Mouse (Mus musculus) adrenal gland, adult 18-20 months (tissue): ENCODE results near the gene S100a6. TPM values are rescaled to one million over a fixed set of nuclear protein-coding genes. Genes with fewer than 3 reads are reported as not detected.

Experiments used
- DNase-seq, 2 experiments: peaks; one replicate each; pipeline ENCODE4 v3.0.0; 2021 to 2022; ENCODE audit warnings: low spot score in 2 of 2
- total RNA-seq, 2 experiments: library from RNA; stranded (reverse); gene quantifications; 1 replicate in 1 of 2; 2 replicates in 1 of 2; pipeline ENCODE4 v1.2.3; 2021

S100a6 gene
- total RNA-seq, 2 experiments from 2014 or later, result 40.3 to 108 TPM

- no peak for DNase-seq
Observed at GRCm38 (mm10) chr3:90600036-90600435, 12.6 kb upstream of the S100a6 start.

GRCm38 (mm10) chr3:90600458-90601195 is 12.1 kb upstream of the S100a6 start:
- DNase-seq, result no peak

GRCm38 (mm10) chr3:90601486-90602110 is 11.1 kb upstream of the S100a6 start, which contains the start of gene Gm42674:
Gene Gm42674, plus strand, starts transcription at chr3:90601904.
- DNase-seq, result no peak

GRCm38 (mm10) chr3:90603623-90604022 is 9.1 kb upstream of the S100a6 start, which contains the start of gene S100a4:
Gene S100a4, plus strand, starts transcription at chr3:90603771.
- no peak for DNase-seq

- DNase-seq, result peak; percentile 69 to 75
Observed at GRCm38 (mm10) chr3:90604416-90604815, 8.3 kb upstream of the S100a6 start.

GRCm38 (mm10) chr3:90605049-90605448 is 7.6 kb upstream of the S100a6 start:
- DNase-seq, result no peak

- DNase-seq, result no peak
Observed at GRCm38 (mm10) chr3:90605736-90606135, 6.9 kb upstream of the S100a6 start.

- DNase-seq, result no peak
Observed at GRCm38 (mm10) chr3:90606185-90606584, 6.5 kb upstream of the S100a6 start.

GRCm38 (mm10) chr3:90607361-90607760 is 5.3 kb upstream of the S100a6 start:
- no peak for DNase-seq

- DNase-seq, result no peak
Observed at GRCm38 (mm10) chr3:90608223-90608622, 4.5 kb upstream of the S100a6 start, which contains the start of gene S100a5. Gene S100a5, plus strand, starts transcription at chr3:90608523.

- no peak for DNase-seq
Observed at GRCm38 (mm10) chr3:90609102-90609501, 3.6 kb upstream of the S100a6 start.

GRCm38 (mm10) chr3:90611494-90611893 is 1.2 kb upstream of the S100a6 start:
- no peak for DNase-seq

- DNase-seq, result no peak
Observed at GRCm38 (mm10) chr3:90612061-90612460, 621 bp upstream of the S100a6 start.

GRCm38 (mm10) chr3:90613461-90614147 is 922 bp downstream of the S100a6 start:
- DNase-seq, result no peak

GRCm38 (mm10) chr3:90614148-90614530 is 1.5 kb downstream of the S100a6 start:
- DNase-seq, result no peak

GRCm38 (mm10) chr3:90614611-90615251 is 2.0 kb downstream of the S100a6 start:
- DNase-seq, result no peak

GRCm38 (mm10) chr3:90615415-90615814 is 2.7 kb downstream of the S100a6 start:
- DNase-seq, result peak; percentile 64 to 68

- DNase-seq, result no peak
Observed at GRCm38 (mm10) chr3:90615911-90616310, 3.2 kb downstream of the S100a6 start.

GRCm38 (mm10) chr3:90617586-90617985 is 4.9 kb downstream of the S100a6 start:
- DNase-seq, result no peak

GRCm38 (mm10) chr3:90621552-90621951 is 8.9 kb downstream of the S100a6 start:
- no peak for DNase-seq

- DNase-seq, result peak in 1 of 2 experiments; percentile 41
Observed at GRCm38 (mm10) chr3:90623435-90624071, 10.9 kb downstream of the S100a6 start.
